Mouse (Mus musculus) ES-Bruce4 (cell line): Measurements from ENCODE around the gene Mlycd.

Experiments used
- CTCF ChIP-seq: IDR thresholded peaks from one replicate; pipeline ENCODE4 v1.8.1; 2011; ENCODE audit warnings: low read depth, low read length
- POLR2A ChIP-seq: IDR thresholded peaks from one replicate; pipeline ENCODE4 v1.8.1; 2011; ENCODE audit warnings: low read length; ENCODE audit not compliant: insufficient read depth

DNA sequence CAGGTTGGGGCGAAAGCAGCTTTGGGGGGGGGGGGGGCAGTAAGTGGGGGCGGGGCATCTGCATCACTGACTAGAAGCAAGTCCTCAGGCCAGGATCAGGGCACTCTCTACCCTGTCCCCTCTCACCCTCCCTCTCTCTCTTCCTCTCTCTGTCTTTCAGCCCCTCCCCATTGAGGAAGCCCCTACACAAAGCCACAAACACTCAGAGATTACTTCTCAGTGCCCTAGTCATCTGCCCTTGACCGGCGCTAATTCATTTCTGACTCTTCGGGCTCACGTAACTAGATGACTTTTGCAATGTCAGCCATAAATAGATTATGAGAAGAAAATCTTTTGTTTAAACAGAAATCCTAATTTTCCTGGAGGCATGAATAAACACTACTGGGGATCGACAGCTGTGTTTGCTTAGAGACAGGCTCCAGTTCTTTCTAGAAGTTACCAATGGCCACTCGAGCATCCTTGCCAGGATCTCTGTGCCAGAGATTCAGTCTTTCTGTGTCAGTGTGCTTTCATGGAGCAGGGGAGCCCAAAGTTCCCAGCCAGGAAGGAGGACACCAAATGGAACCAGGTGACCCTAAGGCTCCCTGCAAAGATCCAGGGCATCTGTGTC lies 33.9 kb upstream of the Mlycd start:
- TF ChIP-seq CTCF (no peak), POLR2A (no peak)
